Mouse (Mus musculus): ENCODE results near the gene 4931429L15Rik. TPM values are rescaled to one million over a fixed set of nuclear protein-coding genes. Genes with fewer than 3 reads are reported as not detected.

Gene 4931429L15Rik
- total RNA-seq (2023), result not detected

DNA sequence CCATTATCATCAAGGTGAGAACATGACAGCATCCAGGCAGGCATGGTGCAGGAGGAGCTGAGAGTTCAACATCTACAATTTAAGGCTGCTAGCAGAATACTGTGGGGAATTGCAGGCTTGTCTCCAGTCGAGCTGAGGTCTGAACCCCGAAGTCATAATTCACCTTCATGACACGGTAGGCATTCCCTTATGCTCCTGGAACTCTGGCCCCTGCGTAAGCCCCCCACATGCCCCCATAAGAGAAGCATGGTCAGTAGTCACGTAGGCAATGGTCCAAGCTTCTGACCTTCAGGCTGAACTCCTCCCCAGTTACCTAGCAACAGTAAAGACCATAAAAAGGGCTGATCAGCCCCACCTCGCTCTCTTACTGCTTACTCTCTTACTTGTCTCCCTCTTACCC is at the start of gene 4931429L15Rik:
4931429L15Rik (minus strand) TSS at position 101 of the 400 bp plus-strand sequence.

DNA sequence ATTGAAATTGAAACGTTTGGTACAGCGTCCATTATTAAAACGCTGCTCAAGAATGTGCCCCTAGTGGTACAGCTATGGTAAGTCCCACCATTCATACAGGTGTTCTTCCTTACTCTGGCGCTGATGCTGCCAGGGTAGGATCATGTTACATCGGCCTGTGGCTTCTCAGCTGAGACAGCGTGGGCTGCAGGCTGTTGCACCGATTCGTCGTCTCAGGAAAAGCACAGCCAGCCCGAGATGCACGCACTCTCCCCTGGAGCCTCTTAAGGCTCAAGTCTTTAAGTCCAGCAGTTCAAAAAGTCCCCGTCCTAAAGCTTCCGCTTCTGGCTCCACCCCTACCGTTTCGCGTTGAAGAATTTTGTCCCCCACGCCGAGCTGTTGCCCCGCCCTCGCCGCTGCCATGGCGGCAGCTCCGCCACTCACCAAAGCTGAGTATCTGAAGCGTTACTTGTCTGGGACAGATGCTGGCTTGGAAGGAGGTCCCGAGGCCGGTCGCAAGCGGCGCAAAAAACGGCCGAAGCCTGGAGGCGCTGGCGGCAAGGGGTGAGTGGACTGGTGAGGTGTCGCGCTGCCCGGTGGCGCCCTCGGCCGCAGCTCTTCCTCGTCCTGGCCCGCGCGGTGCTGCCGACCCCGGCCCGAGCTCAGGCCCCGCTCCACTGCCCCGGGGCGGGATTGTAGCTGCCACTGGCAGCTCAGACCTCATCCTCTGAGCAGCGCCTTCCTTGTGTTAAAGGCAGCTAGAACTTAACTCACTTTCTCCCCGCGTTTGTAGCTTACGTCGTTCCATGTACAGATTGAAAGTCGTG is 37.0 kb downstream of the 4931429L15Rik start, which contains the start of gene Bud13:
Bud13 (plus strand) TSS at position 378 of the 806 bp plus-strand sequence.

DNA sequence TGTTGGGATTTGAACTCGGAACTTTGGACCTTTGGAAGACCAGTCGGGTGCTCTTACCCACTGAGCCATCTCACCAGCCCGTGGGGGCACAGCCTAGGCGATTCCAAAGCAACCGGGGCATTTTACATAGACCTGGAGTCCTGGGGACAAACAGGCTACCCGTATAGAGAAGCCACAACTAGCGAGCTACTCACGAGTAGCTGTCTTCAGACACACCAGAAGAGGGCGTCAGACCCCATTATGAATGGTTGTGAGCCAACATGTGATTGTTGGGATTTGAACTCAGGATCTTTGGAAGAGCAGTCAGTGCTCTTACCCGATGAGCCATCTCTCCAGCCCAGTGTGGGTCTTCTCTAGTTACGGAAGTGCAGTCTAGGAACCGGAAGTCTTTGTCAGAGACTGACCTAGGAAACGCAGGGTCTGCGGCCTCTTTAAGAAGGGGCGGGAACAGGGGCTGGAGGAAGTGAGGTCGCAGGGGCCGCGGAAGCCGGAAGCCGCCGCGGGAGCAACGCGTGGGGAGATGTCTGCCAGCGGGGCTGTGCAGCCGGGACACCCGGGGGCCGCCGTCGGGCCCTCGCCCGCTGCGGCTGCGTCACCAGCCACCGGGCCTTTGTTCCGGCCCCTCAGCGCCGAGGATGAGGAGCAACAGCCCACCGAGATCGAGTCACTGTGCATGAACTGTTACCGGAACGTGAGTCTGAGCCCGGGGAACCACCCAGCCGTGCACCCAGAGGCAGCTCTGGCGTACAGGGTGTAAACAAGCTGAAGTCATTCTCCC is 46.9 kb downstream of the 4931429L15Rik start, which contains the start of gene Zpr1:
Zpr1 (plus strand) TSS at position 388 of the 778 bp plus-strand sequence.

DNA sequence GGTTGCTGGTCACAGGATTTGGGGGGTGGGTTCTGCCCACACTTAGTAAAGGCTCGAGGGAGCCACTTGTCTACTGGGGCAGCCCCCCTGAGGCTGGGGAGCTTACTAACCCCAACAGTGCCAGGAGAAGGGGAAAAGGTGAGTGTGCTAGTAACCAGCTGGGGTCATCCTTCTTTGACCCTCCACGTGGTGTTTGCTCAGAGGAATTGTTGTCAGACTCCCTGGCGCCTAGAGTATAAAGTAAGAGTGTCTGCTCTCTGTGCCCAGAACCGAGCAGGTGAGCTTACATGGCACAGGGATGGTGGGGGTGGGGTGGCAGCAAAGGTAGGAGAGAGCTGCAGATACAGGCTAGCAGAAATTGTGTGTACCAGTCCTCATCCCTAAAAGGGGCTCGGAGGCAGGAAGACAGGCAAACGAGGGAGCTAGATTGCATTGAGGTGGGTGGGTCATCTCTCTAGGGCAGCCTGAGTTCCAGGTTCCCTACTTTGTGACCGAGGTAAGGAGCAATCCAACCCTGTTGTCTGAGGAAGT is 51.4 kb downstream of the 4931429L15Rik start, which contains the start of gene Apoa5:
Apoa5 (plus strand) TSS at position 291 of the 531 bp plus-strand sequence.

Other genes with a start within 250 kb of the 4931429L15Rik start
- not detected for gene Apoa1, start 91.4 kb downstream of the 4931429L15Rik start, total RNA-seq (2023)
- not detected for gene Apoc3, start 84.3 kb downstream of the 4931429L15Rik start, total RNA-seq (2023)
- gene Apoa4, start 79.3 kb downstream of the 4931429L15Rik start, total RNA-seq (2023), result not detected
- not detected for gene Apoa5, start 51.4 kb downstream of the 4931429L15Rik start, total RNA-seq (2023)
- 103 TPM for gene Zpr1, start 46.9 kb downstream of the 4931429L15Rik start, total RNA-seq (2023)
- 25.9 TPM for gene Bud13, start 37.0 kb downstream of the 4931429L15Rik start, total RNA-seq (2023)

Data from CD4-positive naive resting alpha-beta T cell, adult 76 days (primary cell).